Mouse (Mus musculus): Measurements from ENCODE around the gene Zbtb44.

GRCm38 (mm10) chr9:31010040-31010439 is 20.4 kb upstream of the Zbtb44 start:
- TF ChIP-seq CTCF (IDR thresholded peaks at IDR 0.05; ENCODE audit: borderline replicate concordance, insufficient read depth, low read depth, low read length), result no peak
- TF ChIP-seq POLR2A (IDR thresholded peaks at IDR 0.05; ENCODE audit: borderline replicate concordance, insufficient read depth, low read length), result no peak

Data from cerebellum, adult 2 months (tissue).